Mouse (Mus musculus) limb, embryonic 12.5 days (tissue): ENCODE measurements around the gene Jade2. TPM values are rescaled to one million over a fixed set of nuclear protein-coding genes. Genes with fewer than 3 reads are reported as not detected.

Experiments used
- ATAC-seq: fragments of 200-750 bp; cut with Nextera tagmentation; 2 replicates; pipeline ENCODE4 v1.8.0; 2017; ENCODE audit warnings: low read depth, moderate TSS enrichment; ENCODE audit not compliant: insufficient number of reproducible peaks, insufficient read depth, low FRiP score, low TSS enrichment
- H3K27ac ChIP-seq: fragments of 300-500 bp; sonication (generic); 2 replicates; pipeline ENCODE4 v1.5.1; 2016; ENCODE audit warnings: mild to moderate bottlenecking, moderate library complexity
- H3K27me3 ChIP-seq: fragments of 300-500 bp; sonication (generic); 2 replicates; pipeline ENCODE4 v1.6.1; 2016; ENCODE audit warnings: mild to moderate bottlenecking, moderate library complexity
- H3K36me3 ChIP-seq: fragments of 300-500 bp; sonication (generic); 2 replicates; pipeline ENCODE4 v1.6.1; 2016; ENCODE audit warnings: mild to moderate bottlenecking, moderate library complexity
- H3K4me1 ChIP-seq: fragments of 300-500 bp; sonication (generic); replicated peaks from 2 replicates; pipeline ENCODE4 v1.6.1; 2016
- H3K4me2 ChIP-seq: fragments of 300-500 bp; sonication (generic); 2 replicates; pipeline ENCODE4 v1.6.1; 2016; ENCODE audit warnings: mild to moderate bottlenecking, moderate library complexity
- H3K4me3 ChIP-seq: fragments of 300-500 bp; sonication (generic); replicated peaks from 2 replicates; pipeline ENCODE4 v1.5.1; 2016; ENCODE audit warnings: mild to moderate bottlenecking
- H3K9ac ChIP-seq: fragments of 300-500 bp; sonication (generic); replicated peaks from 2 replicates; pipeline ENCODE4 v1.6.1; 2016; ENCODE audit warnings: mild to moderate bottlenecking, moderate library complexity
- H3K9me3 ChIP-seq: fragments of 300-500 bp; sonication (generic); 2 replicates; pipeline ENCODE4 v1.6.1; 2016; ENCODE audit warnings: mild to moderate bottlenecking, moderate library complexity
- WGBS: fragments of 180-500 bp; shearing (Covaris S2); methylation state at CpG from one replicate; pipeline ENCODE4 v1.1.7; 2016; 5-methylcytosine and 5-hydroxymethylcytosine counted together
- polyA plus RNA-seq: library from polyadenylated mRNA; unstranded; fragments of >200 nt; fragmentation: Nextera tagmentation; extraction: Ambion mirVana; gene quantifications from 2 replicates; pipeline ENCODE4 v1.2.1, GENCODE M21; 2016

The Jade2 gene
- polyA plus RNA-seq, 1 experiment from 2014 or later = 1.6 TPM

DNA sequence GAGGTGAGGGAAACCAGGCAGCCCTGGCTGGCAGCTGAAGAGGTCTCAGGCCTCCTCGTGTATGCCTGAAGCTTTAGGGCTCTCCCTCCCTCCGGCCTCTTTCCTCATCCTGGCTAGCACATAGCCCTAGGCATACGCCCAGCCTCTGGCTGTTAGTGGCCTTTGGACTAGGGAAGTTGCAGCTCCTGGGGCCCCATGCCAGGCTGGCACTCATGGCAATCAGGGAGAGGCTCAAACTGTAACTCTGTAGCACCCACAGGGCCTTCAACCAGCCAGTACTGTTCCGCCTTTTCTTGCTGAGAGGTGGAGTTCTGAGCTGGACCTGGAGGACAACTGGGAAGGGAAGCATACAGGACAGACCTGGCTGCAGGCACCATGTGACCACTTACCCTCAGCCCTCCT lies 19.5 kb upstream of the Jade2 start:
- Histone ChIP-seq H3K9me3 (peaks cover 7% of the 10 kb centered on the region; the same call in 1 of the 2 replicates), H3K4me2 (no peak overlapping the region), H3K9ac (no peak overlapping the region), H3K36me3 (no peaks in the 10 kb centered on the region), H3K4me1 (no peaks in the 10 kb centered on the region), H3K27ac (no peak overlapping the region), H3K4me3 (no peak overlapping the region), H3K27me3 (no peaks in the 10 kb centered on the region)
- ATAC-seq = no peak
- WGBS = 80% methylated on average over 4 of the region's 4 CpGs

DNA sequence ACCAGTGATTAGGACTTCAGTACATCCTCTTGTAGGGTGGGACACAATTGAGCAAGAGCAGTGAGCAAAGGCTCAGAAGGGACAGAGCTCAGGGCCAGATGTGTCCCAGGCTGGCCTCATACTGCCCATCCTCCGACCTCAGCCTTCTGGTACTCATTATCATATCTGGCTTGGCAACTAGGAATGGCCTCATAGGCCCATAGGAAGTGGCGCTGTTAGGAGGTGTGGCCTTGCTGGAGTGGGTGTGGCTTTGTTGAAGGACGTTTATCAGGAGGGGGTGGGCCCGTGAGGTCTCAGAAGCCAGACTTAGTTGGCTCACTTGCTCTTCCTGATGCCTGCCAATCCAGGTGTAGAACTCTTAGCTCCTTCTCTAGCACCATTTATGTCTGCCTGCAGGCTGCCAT lies 18.3 kb upstream of the Jade2 start:
- no peaks in the 10 kb centered on the region for H3K4me1 ChIP-seq
- no peak overlapping the region for H3K27ac ChIP-seq
- H3K27me3 ChIP-seq = no peaks in the 10 kb centered on the region
- WGBS = 16% methylated on average over 4 of the region's 4 CpGs
- no peak overlapping the region for H3K9ac ChIP-seq
- ATAC-seq = no peak
- no peaks in the 10 kb centered on the region for H3K36me3 ChIP-seq
- H3K9me3 ChIP-seq = peaks cover 7% of the 10 kb centered on the region; the same call in 1 of the 2 replicates
- H3K4me3 ChIP-seq = no peak overlapping the region
- H3K4me2 ChIP-seq = no peak overlapping the region

DNA sequence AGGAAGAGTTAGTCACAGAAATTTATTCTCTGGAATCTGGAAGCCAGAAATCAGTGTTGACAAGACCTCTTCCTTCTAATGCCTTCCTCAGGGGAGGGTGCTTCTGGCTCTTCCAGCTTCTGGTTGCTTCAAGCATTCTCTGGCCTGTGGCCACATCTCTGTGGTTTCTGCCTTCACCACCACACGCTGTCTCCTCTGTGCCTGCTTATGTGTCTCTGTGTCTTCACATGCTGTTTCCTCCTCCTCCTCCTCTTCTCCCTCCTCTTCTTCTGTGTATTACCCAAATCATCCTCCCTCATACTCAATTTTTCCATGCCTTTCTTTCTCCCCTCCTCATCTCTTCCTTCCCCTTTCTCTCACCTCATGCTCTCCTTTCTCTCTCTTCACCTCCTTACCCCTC lies 17.6 kb upstream of the Jade2 start:
- Histone ChIP-seq H3K27ac (no peak overlapping the region), H3K4me1 (no peaks in the 10 kb centered on the region), H3K4me3 (no peak overlapping the region), H3K27me3 (no peaks in the 10 kb centered on the region), H3K9me3 (peaks cover 4% of the 10 kb centered on the region; the same call in 1 of the 2 replicates), H3K4me2 (no peak overlapping the region), H3K36me3 (no peaks in the 10 kb centered on the region), H3K9ac (no peak overlapping the region)
- no peak for ATAC-seq
- WGBS = 86% methylated on average over 1 of the region's 1 CpGs

DNA sequence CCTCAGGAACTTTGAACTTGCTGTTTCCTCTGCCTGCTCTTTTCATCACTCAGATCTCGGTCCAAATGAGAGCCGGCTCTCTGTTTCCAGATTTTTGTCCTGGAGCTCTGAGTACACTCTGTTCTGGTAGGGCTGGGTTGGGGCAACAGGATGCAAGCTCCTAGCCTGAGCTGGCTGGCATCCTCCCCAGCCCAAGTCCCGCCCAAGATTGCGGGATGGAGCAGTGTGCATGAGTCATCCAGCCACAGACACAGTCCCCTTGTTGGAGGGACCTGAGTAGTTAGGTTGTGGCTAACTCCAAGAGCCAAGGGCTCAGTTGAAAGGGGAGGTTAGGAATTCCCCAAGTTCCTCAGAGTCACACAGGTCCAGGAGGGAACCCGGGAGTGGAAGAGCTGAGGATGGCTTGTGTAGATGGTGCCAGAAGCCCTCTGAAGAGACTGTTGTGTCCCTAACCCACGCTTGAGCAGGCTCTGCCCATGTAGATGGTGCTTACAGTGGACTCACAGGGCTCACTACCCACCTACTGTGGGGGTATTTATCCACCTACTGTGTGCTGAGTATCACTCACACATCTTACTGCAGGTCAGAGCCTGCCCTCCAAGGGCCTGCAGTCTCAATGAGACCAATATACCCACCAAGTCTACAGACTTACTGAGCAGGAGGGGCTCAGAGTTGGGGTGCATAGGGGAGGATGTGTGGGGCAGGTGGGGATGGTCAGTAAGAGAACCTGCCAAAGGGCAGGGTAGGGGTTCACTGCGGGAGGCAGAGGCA lies 17.0 kb upstream of the Jade2 start:
- Histone ChIP-seq H3K4me2 (no peak overlapping the region), H3K27ac (no peak overlapping the region), H3K27me3 (no peaks in the 10 kb centered on the region), H3K36me3 (no peaks in the 10 kb centered on the region), H3K4me3 (no peak overlapping the region), H3K4me1 (no peaks in the 10 kb centered on the region), H3K9ac (no peak overlapping the region), H3K9me3 (no peaks in the 10 kb centered on the region)
- ATAC-seq = no peak
- 72% methylated on average over 7 of the region's 7 CpGs for WGBS

DNA sequence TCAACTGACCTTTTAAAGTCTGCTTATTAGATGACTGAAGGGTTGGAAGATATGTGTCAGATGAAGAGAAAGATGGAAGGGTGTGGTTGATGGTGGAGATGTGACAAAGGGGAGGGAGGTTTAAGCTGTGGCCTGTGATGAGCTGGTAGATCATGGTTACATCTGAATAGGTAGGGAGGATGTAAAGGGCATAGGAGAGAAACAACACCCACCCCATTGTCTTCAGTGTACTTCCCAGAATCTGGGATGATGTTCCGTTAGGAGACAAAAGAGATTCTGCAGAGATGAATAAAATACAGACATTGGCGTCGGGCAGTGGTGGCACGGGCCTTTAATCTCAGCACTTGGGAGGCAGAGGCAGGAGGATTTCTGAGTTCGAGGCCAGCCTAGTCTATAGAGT lies 15.7 kb upstream of the Jade2 start:
- Histone ChIP-seq H3K4me2 (no peak overlapping the region), H3K36me3 (no peaks in the 10 kb centered on the region), H3K27ac (no peak overlapping the region), H3K9me3 (no peaks in the 10 kb centered on the region), H3K4me1 (no peaks in the 10 kb centered on the region), H3K27me3 (no peaks in the 10 kb centered on the region), H3K4me3 (no peak overlapping the region), H3K9ac (no peak overlapping the region)
- 93% methylated on average over 5 of the region's 5 CpGs for WGBS
- no peak for ATAC-seq

DNA sequence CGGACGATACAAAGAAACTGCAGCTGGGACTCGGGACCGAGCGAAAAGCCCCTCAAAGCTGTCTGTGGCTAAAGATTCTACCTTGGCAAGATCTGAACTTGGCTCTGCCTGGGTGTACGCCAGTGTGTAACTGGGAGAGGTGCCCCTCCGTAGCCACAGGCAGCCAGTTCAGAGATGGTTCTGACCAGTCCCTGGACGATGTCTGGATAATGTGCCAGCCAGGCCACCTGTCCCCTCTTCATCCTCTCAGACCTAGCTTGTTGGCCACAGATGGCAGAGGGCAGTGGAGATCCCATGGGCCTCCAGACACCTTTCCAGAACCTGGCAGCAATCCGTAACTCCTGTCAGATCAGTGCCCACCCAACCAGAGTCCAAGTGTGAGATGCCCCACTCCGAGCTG lies 9.8 kb upstream of the Jade2 start:
- 93% methylated on average over 10 of the region's 10 CpGs for WGBS
- H3K36me3 ChIP-seq = no peaks in the 10 kb centered on the region
- H3K27me3 ChIP-seq = no peaks in the 10 kb centered on the region
- H3K9ac ChIP-seq = no peak overlapping the region
- no peaks in the 10 kb centered on the region for H3K4me1 ChIP-seq
- no peaks in the 10 kb centered on the region for H3K9me3 ChIP-seq
- no peak overlapping the region for H3K4me2 ChIP-seq
- ATAC-seq = no peak
- H3K4me3 ChIP-seq = no peak overlapping the region
- H3K27ac ChIP-seq = no peak overlapping the region

DNA sequence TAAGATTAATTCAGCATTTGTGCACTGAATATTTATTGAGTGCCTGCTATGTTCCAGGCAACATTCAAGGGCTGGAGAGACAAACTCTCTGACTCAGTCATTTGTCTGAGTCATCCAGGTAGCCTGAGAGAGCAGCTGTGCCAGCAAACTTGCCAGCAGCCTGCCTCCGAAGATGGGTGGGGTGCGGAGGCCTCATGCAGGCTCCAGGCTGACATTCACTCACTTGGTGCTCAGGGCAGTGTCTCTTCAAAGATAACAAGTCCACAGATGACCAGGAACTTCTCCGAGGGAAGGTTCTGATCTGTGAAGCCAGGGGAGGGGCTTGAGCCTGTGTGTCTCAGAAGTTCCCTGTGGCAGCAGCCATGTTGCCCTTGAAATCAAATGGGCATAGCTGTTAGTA lies 8.6 kb upstream of the Jade2 start:
- H3K27ac ChIP-seq = no peak overlapping the region
- no peak overlapping the region for H3K4me3 ChIP-seq
- no peak overlapping the region for H3K4me2 ChIP-seq
- no peaks in the 10 kb centered on the region for H3K27me3 ChIP-seq
- no peak overlapping the region for H3K9ac ChIP-seq
- ATAC-seq = no peak
- WGBS = 62% methylated on average over 3 of the region's 3 CpGs
- no peaks in the 10 kb centered on the region for H3K4me1 ChIP-seq
- H3K36me3 ChIP-seq = no peaks in the 10 kb centered on the region
- no peaks in the 10 kb centered on the region for H3K9me3 ChIP-seq

DNA sequence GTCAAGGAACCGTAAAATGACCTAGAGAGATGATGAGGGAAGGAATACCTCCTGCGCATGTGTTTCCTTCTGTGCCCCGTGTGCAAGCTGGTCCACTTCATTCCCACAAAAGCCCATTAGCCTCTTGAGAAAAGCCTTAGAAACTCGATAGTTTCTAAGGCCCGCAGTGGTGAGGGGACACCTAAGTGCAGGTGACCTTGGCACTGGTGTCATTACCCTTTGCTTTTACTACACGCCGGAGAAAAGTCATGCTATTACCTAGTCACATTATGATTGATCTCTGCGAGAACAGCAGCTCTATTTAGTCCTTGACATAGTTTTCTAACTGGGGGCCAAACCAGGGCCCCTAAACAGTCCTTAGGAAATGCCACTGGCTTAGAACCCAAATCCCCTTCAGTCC lies 3.2 kb upstream of the Jade2 start:
- Histone ChIP-seq H3K9me3 (no peaks in the 10 kb centered on the region), H3K9ac (no peak overlapping the region), H3K36me3 (no peaks in the 10 kb centered on the region), H3K4me3 (no peak overlapping the region), H3K27me3 (peaks cover 35% of the 10 kb centered on the region), H3K27ac (no peak overlapping the region), H3K4me1 (peaks cover 17% of the 10 kb centered on the region), H3K4me2 (no peak overlapping the region)
- 85% methylated on average over 8 of the region's 8 CpGs for WGBS
- ATAC-seq = no peak

DNA sequence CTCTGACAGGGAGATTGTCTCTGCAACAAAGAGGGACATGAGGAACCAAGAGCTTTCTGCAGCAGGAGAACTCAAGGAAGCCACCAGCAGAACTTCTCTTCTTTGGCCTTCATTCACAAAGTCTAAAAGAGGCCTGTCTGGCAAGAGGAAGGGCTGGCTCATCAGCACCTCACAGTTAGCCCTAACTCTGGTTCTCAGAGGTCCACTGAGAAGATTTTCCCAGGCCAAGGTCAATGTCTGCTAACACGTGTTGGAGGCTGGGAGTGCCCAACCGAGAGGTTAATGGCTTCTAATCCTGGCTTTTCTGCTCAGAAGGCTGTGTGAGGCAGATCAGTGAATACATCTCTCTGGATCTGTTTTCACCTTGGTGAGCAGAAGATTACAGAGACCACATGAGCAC lies 2.1 kb upstream of the Jade2 start:
- Histone ChIP-seq H3K27me3 (peaks cover 35% of the 10 kb centered on the region), H3K27ac (peak overlapping the region; percentile 41; the same call in 1 of the 2 replicates)

DNA sequence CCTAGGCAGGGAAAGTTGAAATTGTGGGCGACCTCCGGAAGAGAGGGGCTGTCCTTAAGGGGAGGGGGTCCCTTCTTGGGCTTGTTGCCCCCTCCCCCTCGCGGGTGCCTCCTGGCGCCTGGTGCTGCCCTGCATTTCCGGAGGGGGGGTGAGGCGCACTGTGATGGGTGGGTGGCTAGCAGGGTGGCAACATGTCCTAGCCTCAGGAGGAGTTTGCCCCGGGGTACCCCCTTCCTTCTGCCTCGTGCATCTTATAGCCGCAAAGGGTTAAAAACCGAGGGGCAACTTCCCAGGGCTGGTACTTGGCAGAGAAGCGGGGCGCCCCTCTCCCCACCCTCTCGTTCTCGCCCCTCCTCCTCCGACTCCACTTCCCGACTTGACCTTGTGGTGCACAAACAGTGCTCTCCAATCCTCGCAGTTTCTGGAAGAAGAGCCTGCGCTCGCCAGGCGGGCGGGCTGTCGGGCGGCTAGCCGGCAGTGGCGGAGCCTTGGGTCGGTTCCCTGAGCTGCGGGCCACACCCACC lies 1.1 kb upstream of the Jade2 start:
- WGBS = under 1% methylated on average over 28 of the region's 28 CpGs

More for the DNA sequence above, 2.1 kb upstream of the Jade2 start:
- Histone ChIP-seq H3K9ac (no peak overlapping the region), H3K4me3 (no peak overlapping the region), H3K4me1 (peaks cover 25% of the 10 kb centered on the region), H3K9me3 (no peaks in the 10 kb centered on the region), H3K4me2 (no peak overlapping the region; the same call in 1 of the 2 replicates), H3K36me3 (no peaks in the 10 kb centered on the region)
- 6% methylated on average over 2 of the region's 2 CpGs for WGBS
- ATAC-seq = no peak

DNA sequence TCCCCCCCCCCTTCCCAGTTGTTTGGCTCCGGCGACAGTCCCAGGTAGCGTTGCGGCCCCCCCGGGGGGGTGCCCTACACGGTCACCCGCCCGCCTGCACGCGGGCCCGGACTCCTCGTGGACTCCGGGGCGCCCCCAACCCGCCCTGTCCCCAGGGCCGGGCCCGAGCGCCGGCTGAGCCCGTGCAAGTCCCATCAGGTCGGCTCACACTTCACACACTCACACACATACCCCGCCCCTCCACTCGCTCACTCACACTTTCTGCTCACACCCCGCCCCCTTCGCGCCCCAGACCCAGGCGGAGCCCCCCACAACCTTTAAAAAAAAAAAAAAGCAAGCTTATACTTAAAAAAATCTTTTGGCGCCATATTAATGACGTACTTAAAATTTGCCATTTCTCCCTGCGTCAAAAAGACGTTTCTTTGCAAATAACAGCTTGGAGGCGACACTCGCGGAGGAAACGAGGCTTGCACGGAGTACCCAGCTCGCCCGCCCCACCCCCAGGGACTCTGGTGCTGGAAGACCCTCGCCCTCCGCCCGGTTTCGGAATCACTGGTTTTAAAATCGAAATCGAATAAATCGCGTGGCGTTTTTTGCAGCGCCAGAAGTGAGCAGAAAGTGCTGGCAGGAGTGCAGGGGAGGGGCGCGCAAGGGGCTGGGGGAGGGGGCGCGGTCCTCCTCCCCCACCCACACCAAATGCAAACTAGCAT lies 520 bp upstream of the Jade2 start:
- peaks cover 40% of the 10 kb centered on the region for H3K27me3 ChIP-seq
- 0 out of 2 replicates have a peak, but pooled peaks have one; percentile 28 for ATAC-seq
- H3K36me3 ChIP-seq = no peaks in the 10 kb centered on the region
- H3K4me1 ChIP-seq = peaks cover 41% of the 10 kb centered on the region
- no peaks in the 10 kb centered on the region for H3K9me3 ChIP-seq
- peak overlapping the region; percentile 90 for H3K27ac ChIP-seq
- whole genome bisulfite sequencing = 0% methylated on average over 43 of the region's 52 CpGs
- peak overlapping the region; percentile 81 for H3K9ac ChIP-seq
- peak overlapping the region; percentile 96 for H3K4me2 ChIP-seq
- peak overlapping the region; percentile 69 for H3K4me3 ChIP-seq

More for the DNA sequence above, 1.1 kb upstream of the Jade2 start:
- peak; percentile 16; the same call in 1 of the 2 replicates for ATAC-seq
- peaks cover 34% of the 10 kb centered on the region for H3K4me1 ChIP-seq
- H3K27me3 ChIP-seq = peaks cover 40% of the 10 kb centered on the region
- H3K4me3 ChIP-seq = peak overlapping the region; percentile 69
- H3K27ac ChIP-seq = peak overlapping the region; percentile 90
- H3K36me3 ChIP-seq = no peaks in the 10 kb centered on the region
- peak overlapping the region; percentile 96 for H3K4me2 ChIP-seq
- no peaks in the 10 kb centered on the region for H3K9me3 ChIP-seq
- peak overlapping the region; percentile 81 for H3K9ac ChIP-seq
